Mouse (Mus musculus): Measurements from ENCODE around the gene Dqx1.

The Dqx1 gene

GRCm38 (mm10) chr6:83057790-83058189 is at the start of gene Dqx1:
Gene Dqx1, plus strand, starts transcription at chr6:83057844.
- DNase-seq (ENCODE audit: low spot score), result no peak

GRCm38 (mm10) chr6:83008659-83009058 is 49.0 kb upstream of the Dqx1 start:
- DNase-seq (ENCODE audit: low spot score), result no peak

GRCm38 (mm10) chr6:83010010-83010409 is 47.6 kb upstream of the Dqx1 start:
- no peak for DNase-seq (ENCODE audit: low spot score)

- DNase-seq (ENCODE audit: low spot score), result no peak
These were observed 46.4 kb upstream of the Dqx1 start for GRCm38 (mm10) chr6:83011255-83011654.

GRCm38 (mm10) chr6:83011756-83012155 is 45.9 kb upstream of the Dqx1 start:
- no peak for DNase-seq (ENCODE audit: low spot score)

GRCm38 (mm10) chr6:83013444-83013843 is 44.2 kb upstream of the Dqx1 start:
- no peak for DNase-seq (ENCODE audit: low spot score)

GRCm38 (mm10) chr6:83014482-83015466 is 42.9 kb upstream of the Dqx1 start:
- DNase-seq (ENCODE audit: low spot score), result no peak

- DNase-seq (ENCODE audit: low spot score), result no peak
These were observed 41.9 kb upstream of the Dqx1 start for GRCm38 (mm10) chr6:83015749-83016148.

GRCm38 (mm10) chr6:83017190-83017589 is 40.5 kb upstream of the Dqx1 start:
- peak; percentile 47 for DNase-seq (ENCODE audit: low spot score)

GRCm38 (mm10) chr6:83019044-83019443 is 38.6 kb upstream of the Dqx1 start:
- DNase-seq (ENCODE audit: low spot score), result no peak

- DNase-seq (ENCODE audit: low spot score), result no peak
These were observed 37.5 kb upstream of the Dqx1 start for GRCm38 (mm10) chr6:83020121-83020520.

GRCm38 (mm10) chr6:83020836-83021593 is 36.6 kb upstream of the Dqx1 start:
- no peak for DNase-seq (ENCODE audit: low spot score)

- no peak for DNase-seq (ENCODE audit: low spot score)
These were observed 34.6 kb upstream of the Dqx1 start for GRCm38 (mm10) chr6:83023008-83023407.

- DNase-seq (ENCODE audit: low spot score), result no peak
These were observed 33.9 kb upstream of the Dqx1 start for GRCm38 (mm10) chr6:83023786-83024185.

GRCm38 (mm10) chr6:83024421-83024820 is 33.2 kb upstream of the Dqx1 start:
- DNase-seq (ENCODE audit: low spot score), result no peak

GRCm38 (mm10) chr6:83025221-83025620 is 32.4 kb upstream of the Dqx1 start:
- DNase-seq (ENCODE audit: low spot score), result no peak

GRCm38 (mm10) chr6:83027293-83027692 is 30.4 kb upstream of the Dqx1 start:
- no peak for DNase-seq (ENCODE audit: low spot score)

- no peak for DNase-seq (ENCODE audit: low spot score)
These were observed 29.9 kb upstream of the Dqx1 start for GRCm38 (mm10) chr6:83027706-83028105.

GRCm38 (mm10) chr6:83029777-83030176 is 27.9 kb upstream of the Dqx1 start:
- no peak for DNase-seq (ENCODE audit: low spot score)

GRCm38 (mm10) chr6:83031111-83031510 is 26.5 kb upstream of the Dqx1 start:
- DNase-seq (ENCODE audit: low spot score), result no peak

- DNase-seq (ENCODE audit: low spot score), result no peak
These were observed 25.6 kb upstream of the Dqx1 start for GRCm38 (mm10) chr6:83031921-83032590.

- no peak for DNase-seq (ENCODE audit: low spot score)
These were observed 24.9 kb upstream of the Dqx1 start for GRCm38 (mm10) chr6:83032769-83033191.

All from testis, postnatal 14 days (tissue).